Mouse (Mus musculus): Measurements from ENCODE around the gene Olfr1016. TPM values are rescaled to one million over a fixed set of nuclear protein-coding genes. Genes with fewer than 3 reads are reported as not detected.

Olfr1016 gene
- total RNA-seq (2021), result not detected

DNA sequence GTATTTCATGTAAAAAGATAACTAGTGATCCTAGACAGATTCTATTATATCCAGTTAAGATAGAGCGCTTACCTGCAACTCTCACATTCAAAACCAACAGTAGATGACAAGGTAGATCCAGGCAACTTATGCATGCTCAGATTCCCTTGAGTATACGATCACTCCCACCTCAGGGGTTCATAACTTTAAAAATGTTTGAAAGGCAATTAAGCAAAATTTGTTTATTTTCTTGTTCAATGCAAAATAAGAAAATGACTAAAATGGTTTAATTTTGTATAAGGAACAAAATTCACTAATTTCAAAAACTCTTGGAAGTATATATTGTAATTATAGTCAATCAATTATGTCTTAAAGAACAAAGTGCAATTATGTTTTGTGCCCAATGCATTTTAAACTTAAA, at the start of gene Olfr1016:
Gene Olfr1016, minus strand, starts transcription at position 101 of the 400 bp plus-strand sequence.
- DNase-seq (ENCODE audit: extremely low spot score in 1 of 2, low spot score in 2 of 2), result no peak
- intact Hi-C loops (cut with DNase I), result no loop called here

DNA sequence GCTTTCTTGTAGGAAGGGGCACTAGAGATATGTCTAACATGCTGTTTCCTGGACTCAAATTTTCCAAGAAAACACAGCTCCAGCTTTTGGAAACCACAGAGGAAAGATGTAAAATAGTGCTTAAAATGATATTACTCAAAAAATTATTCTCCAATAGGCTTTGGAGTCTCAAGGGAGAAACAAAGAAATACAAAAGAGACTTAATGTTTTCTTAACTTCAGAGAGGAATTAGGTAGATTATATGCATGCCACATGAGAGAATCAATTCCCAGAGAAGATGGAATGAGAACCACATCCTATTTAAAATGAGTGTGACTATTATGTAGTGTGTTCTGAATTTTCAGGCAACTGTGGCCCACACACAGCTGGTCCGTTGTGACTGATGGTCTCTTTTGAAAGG, 44.4 kb upstream of the Olfr1016 start, which contains the start of gene Olfr1020:
Gene Olfr1020, plus strand, starts transcription at position 301 of the 400 bp plus-strand sequence.
- intact Hi-C loops (cut with DNase I), result no loop called here
- DNase-seq (ENCODE audit: extremely low spot score in 1 of 2, low spot score in 2 of 2), result no peak

DNA sequence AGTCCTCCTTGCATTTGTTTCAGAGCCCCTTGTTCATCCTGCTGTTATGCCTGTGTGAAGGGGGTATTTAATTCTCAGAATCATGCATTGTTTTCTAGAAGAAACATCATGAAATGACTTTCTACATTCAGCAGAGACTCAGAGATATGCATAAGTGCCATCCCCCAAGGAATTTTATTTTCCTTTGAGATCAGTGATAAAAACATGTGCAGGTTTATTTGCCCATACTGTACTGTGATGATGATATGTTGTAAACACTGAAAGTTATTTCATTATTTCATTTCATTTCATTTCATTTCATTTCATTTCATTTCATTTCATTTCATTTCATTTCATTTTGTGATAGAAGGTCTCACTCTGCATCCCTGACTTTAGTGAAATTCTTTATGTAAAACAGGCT, 43.0 kb upstream of the Olfr1016 start, which contains the start of gene Olfr1019:
Gene Olfr1019, minus strand, starts transcription at position 101 of the 400 bp plus-strand sequence.
- intact Hi-C loops (cut with DNase I), result no loop called here
- no peak for DNase-seq (ENCODE audit: extremely low spot score in 1 of 2, low spot score in 2 of 2)

DNA sequence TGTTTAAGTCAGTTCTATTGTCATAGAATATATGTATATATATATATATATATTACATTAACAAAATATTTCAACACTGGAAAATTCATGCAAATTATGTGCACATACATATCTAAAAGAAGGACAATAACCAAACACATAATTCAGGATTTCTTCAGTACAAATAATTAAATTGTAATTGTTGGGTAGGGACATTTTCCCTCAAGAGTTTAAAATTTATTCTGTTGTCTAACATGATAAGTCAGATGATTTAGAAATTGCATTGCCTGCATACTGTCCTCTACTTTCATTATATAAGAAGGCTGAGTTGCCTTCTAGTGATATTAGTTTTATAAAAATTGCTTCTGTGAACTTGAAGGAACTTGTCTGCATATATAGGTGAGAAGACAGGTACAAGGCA, 15.8 kb upstream of the Olfr1016 start, which contains the start of gene Olfr1018:
Gene Olfr1018, plus strand, starts transcription at position 301 of the 400 bp plus-strand sequence.
- intact Hi-C loops (cut with DNase I), result no loop called here
- no peak for DNase-seq (ENCODE audit: extremely low spot score in 1 of 2, low spot score in 2 of 2)

DNA sequence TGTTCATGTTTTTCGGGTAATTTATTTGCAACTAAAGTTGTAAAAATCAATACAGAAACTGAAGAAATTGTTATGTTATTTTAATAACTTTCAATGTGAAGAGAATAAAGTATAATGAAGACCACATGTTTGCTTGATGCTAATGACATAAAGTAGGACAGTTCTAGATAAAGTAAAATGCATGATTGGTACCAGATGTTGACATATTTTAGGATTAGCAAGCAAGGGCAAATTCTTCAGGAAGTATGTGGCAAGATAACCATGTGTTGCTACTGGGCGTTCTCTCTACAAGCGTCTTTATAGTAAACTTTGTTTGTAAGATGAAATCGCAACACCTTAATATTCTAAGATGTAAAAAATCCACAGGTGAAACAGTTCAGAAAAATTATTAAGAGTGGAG, 2.2 kb upstream of the Olfr1016 start:
- intact Hi-C loops (cut with DNase I), result no loop called here
- DNase-seq (ENCODE audit: extremely low spot score in 1 of 2, low spot score in 2 of 2), result no peak

DNA sequence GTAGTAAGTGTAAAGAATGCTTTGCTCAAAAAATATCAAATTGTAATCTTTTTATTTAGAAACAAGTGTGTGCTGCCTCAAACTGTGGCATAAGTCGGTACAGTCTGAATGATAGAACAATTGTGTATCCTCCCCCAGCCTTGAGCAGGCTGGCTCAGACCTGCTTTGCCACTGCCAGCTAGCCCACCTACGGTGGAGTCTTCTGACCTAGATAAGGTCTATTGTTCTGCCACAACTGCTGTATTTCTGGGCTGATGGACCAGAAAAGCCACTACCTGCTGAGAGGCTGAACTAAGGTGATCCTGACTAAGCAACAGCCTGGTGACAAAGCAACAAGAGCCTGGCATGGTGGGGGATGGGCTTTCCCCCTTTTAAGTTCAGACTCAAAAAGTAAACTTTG, 10.0 kb downstream of the Olfr1016 start:
- DNase-seq (ENCODE audit: extremely low spot score in 1 of 2, low spot score in 2 of 2), result no peak
- intact Hi-C loops (cut with DNase I), result no loop called here

DNA sequence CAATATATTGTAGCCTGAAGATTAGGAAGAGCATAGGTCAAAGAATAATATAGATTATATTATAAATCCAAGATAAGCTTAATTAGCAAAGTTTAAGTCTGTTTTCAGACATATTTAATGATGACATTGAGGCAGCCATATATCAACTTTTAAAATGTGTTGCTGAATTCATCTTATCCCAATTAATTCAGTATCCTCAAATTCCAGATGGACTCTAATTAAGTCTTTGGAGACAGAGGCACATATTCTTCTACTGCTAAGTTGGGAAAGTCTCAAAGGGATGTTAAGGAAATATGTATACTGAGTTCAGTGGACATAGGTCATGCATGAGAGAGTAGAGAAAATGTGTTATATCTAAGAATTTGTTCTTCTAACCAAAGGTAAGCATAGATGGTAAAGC, 20.6 kb downstream of the Olfr1016 start, which contains the start of gene Olfr1015:
Gene Olfr1015, plus strand, starts transcription at position 301 of the 400 bp plus-strand sequence.
- DNase-seq (ENCODE audit: extremely low spot score in 1 of 2, low spot score in 2 of 2), result no peak
- intact Hi-C loops (cut with DNase I), result no loop called here

DNA sequence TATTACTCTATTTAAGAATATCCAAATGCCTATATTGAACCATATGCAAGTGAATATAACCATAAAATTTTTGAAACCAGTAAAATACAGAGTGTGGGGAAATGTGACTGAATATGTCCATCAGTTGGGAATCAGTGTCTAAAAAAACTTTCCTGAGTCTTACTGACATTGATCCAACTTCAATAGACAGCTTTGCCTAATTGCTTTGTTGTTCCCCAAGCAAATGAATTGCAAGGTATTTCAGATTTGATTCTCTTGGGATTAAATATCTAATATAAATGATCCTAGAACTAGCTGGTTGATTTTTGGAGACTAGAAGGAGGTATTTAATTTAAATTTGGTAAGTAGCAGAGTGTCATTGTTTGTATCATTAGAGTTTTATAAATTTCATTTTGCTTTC, 29.9 kb downstream of the Olfr1016 start, which contains the start of gene Olfr1014:
Gene Olfr1014, plus strand, starts transcription at position 301 of the 400 bp plus-strand sequence.
- no peak for DNase-seq (ENCODE audit: extremely low spot score in 1 of 2, low spot score in 2 of 2)
- intact Hi-C loops (cut with DNase I), result no loop called here

DNA sequence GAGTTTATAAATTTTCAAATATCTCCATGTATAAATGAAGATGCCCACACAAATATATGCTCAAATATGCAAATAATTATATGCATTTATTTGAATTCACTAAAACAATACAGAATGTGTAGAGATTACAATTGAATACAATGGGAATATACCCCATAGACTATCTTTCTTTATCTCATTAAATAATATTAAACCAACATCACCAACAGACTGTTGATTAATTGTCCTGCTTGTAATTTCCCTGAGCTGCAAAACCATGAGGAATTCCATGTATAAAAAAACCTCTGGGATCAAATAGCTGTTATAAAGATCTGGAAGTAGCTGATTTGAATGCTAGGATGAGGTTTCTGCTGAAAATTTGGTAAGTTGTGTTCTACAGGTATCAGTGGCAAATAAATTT, 35.5 kb downstream of the Olfr1016 start, which contains the start of gene Olfr1013:
Gene Olfr1013, plus strand, starts transcription at position 301 of the 400 bp plus-strand sequence.
- intact Hi-C loops (cut with DNase I), result no loop called here
- DNase-seq (ENCODE audit: extremely low spot score in 1 of 2, low spot score in 2 of 2), result no peak

DNA sequence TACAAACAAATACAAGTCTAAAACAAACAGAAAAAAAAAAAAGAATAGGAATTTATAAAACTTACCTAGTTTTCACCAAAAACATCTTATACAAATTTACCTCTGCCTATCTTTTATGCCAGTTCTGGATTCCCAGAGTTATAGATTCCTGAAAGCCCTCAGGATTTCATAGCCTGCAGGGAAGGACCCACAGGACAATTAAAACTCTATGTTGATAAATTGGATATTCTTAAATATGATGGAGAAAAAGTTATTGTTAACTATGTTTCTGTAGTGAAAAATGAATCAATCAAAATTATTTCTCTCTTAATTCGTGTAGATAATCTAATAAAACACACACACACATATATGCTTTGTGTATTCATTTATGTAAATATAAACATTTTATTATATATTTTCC, 39.7 kb downstream of the Olfr1016 start, which contains the start of gene Olfr1012:
Gene Olfr1012, minus strand, starts transcription at position 101 of the 400 bp plus-strand sequence.
- intact Hi-C loops (cut with DNase I), result no loop called here
- no peak for DNase-seq (ENCODE audit: extremely low spot score in 1 of 2, low spot score in 2 of 2)

DNA sequence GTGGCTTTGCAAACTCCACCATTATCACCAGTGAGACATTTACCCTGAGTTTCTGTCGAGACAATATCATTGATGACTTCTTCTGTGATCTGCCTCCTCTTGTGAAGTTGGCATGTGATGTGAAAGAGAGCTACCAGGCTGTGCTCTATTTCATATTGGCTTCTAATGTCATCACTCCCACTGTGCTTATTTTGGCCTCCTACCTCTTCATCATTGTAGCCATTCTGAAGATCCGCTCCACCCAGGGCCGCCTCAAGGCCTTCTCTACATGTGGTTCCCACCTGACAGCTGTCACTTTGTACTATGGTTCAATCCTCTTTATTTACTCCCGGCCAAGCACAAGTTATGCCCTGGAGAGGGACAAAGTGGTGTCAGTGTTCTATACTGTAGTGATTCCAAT, 48.5 kb downstream of the Olfr1016 start:
- intact Hi-C loops (cut with DNase I), result no loop called here
- no peak for DNase-seq (ENCODE audit: extremely low spot score in 1 of 2, low spot score in 2 of 2)

Other genes with a start within 250 kb of the Olfr1016 start
- not detected for gene Olfr996, start 223.3 kb downstream of the Olfr1016 start, total RNA-seq (2021)
- not detected for gene Olfr998, start 213.6 kb downstream of the Olfr1016 start, total RNA-seq (2021)
- gene Olfr1000, start 190.6 kb downstream of the Olfr1016 start, total RNA-seq (2021), result not detected
- gene Olfr1002, start 151.8 kb downstream of the Olfr1016 start, total RNA-seq (2021), result not detected
- gene Olfr154, start 138.1 kb downstream of the Olfr1016 start, total RNA-seq (2021), result not detected
- not detected for gene Olfr1006, start 123.8 kb downstream of the Olfr1016 start, total RNA-seq (2021)
- gene Olfr1008, start 113.1 kb downstream of the Olfr1016 start, total RNA-seq (2021), result not detected
- not detected for gene Olfr1009, start 87.1 kb downstream of the Olfr1016 start, total RNA-seq (2021)
- not detected for gene Olfr1012, start 39.8 kb downstream of the Olfr1016 start, total RNA-seq (2021)
- not detected for gene Olfr1013, start 35.4 kb downstream of the Olfr1016 start, total RNA-seq (2021)
- not detected for gene Olfr1014, start 29.8 kb downstream of the Olfr1016 start, total RNA-seq (2021)
- gene Olfr1015, start 20.5 kb downstream of the Olfr1016 start, total RNA-seq (2021), result not detected
- gene Olfr1018, start 15.9 kb upstream of the Olfr1016 start, total RNA-seq (2021), result not detected
- gene Olfr1019, start 42.9 kb upstream of the Olfr1016 start, total RNA-seq (2021), result not detected
- gene Olfr1020, start 44.5 kb upstream of the Olfr1016 start, total RNA-seq (2021), result not detected
- not detected for gene Olfr1022, start 66.0 kb upstream of the Olfr1016 start, total RNA-seq (2021)
- not detected for gene Olfr1023, start 83.1 kb upstream of the Olfr1016 start, total RNA-seq (2021)
- not detected for gene Olfr1024, start 102.5 kb upstream of the Olfr1016 start, total RNA-seq (2021)
- not detected for gene Olfr1025-ps1, start 112.6 kb upstream of the Olfr1016 start, total RNA-seq (2021)
- not detected for gene Olfr1026, start 119.0 kb upstream of the Olfr1016 start, total RNA-seq (2021)
- not detected for gene Olfr1028, start 147.9 kb upstream of the Olfr1016 start, total RNA-seq (2021)
- gene Olfr1029, start 171.4 kb upstream of the Olfr1016 start, total RNA-seq (2021), result not detected
- gene Olfr1030, start 176.7 kb upstream of the Olfr1016 start, total RNA-seq (2021), result not detected
- gene Olfr1031, start 187.8 kb upstream of the Olfr1016 start, total RNA-seq (2021), result not detected
- not detected for gene Olfr1032, start 203.0 kb upstream of the Olfr1016 start, total RNA-seq (2021)
- not detected for gene Olfr1033, start 218.1 kb upstream of the Olfr1016 start, total RNA-seq (2021)
- gene Olfr1034, start 243.3 kb upstream of the Olfr1016 start, total RNA-seq (2021), result not detected